Mouse (Mus musculus) CH12.LX (cell line): ENCODE data around the gene Bloc1s1. TPM values are rescaled to one million over a fixed set of nuclear protein-coding genes. Genes with fewer than 3 reads are reported as not detected.

Experiments
- DNase-seq: peaks from one replicate; pipeline ENCODE4 v3.0.0-alpha.2; 2013; ENCODE audit errors: extremely low read depth
- H3K27ac ChIP-seq: 2 replicates; pipeline ENCODE4 v1.5.1; 2012; ENCODE audit warnings: low read depth, mild to moderate bottlenecking, control low read depth, moderate library complexity; ENCODE audit not compliant: insufficient read depth
- H3K27me3 ChIP-seq: replicated peaks from 2 replicates; pipeline ENCODE3; 2012; ENCODE audit warnings: inconsistent platforms
- H3K36me3 ChIP-seq, 2 experiments: replicated peaks in 1 of 2; 2 replicates each; pipeline versions ENCODE3 to v1.6.1; 2012; ENCODE audit warnings: inconsistent platforms in 1 of 2, low read length in 1 of 2, mild to moderate bottlenecking in 1 of 2, mixed read lengths in 1 of 2, moderate library complexity in 1 of 2; ENCODE audit not compliant: control insufficient read depth in 1 of 2, insufficient read depth in 1 of 2
- H3K4me1 ChIP-seq, 2 experiments: 2 replicates each; pipeline ENCODE4 v1.6.1; 2012; ENCODE audit warnings: inconsistent platforms in 1 of 2, moderate library complexity in 1 of 2; ENCODE audit not compliant: insufficient read depth in 2 of 2, control insufficient read depth in 1 of 2
- H3K4me2 ChIP-seq: 2 replicates; pipeline ENCODE4 v1.6.1; 2012; ENCODE audit warnings: low read depth, mild to moderate bottlenecking, control low read depth; ENCODE audit not compliant: poor library complexity, insufficient read depth, severe bottlenecking
- H3K4me3 ChIP-seq, 3 experiments: fragments of 150-350 bp in 1 of 3; sonication (generic) in 1 of 3; replicated peaks in 1 of 3; 2 replicates each; pipeline versions ENCODE3 to v1.5.1; 2011 to 2012; ENCODE audit warnings: low read depth in 2 of 3, low read length in 2 of 3, mild to moderate bottlenecking in 2 of 3, moderate library complexity in 2 of 3, control low read depth in 1 of 3, improper control_type of control experiment in 1 of 3, inconsistent platforms in 1 of 3, mixed read lengths in 1 of 3; ENCODE audit not compliant: poor library complexity in 1 of 3
- H3K79me2 ChIP-seq: replicated peaks from 2 replicates; pipeline ENCODE4 v1.6.1; 2012; ENCODE audit warnings: mild to moderate bottlenecking, moderate library complexity; ENCODE audit not compliant: control insufficient read depth, poor library complexity, insufficient read depth, severe bottlenecking; ENCODE audit errors: extremely low read depth
- H3K9ac ChIP-seq: 2 replicates; pipeline ENCODE4 v1.6.1; 2012; ENCODE audit warnings: low read depth, mild to moderate bottlenecking, control low read depth, moderate library complexity; ENCODE audit not compliant: insufficient read depth
- H3K9me3 ChIP-seq: replicated peaks from 2 replicates; pipeline ENCODE3; 2012; ENCODE audit warnings: low read length, inconsistent platforms, mixed read lengths
- CHD1 ChIP-seq: IDR thresholded peaks from 2 replicates; pipeline ENCODE4 v1.6.1; 2012; ENCODE audit warnings: low read depth, low read length, improper control_type of control experiment, inconsistent platforms
- CHD2 ChIP-seq: IDR thresholded peaks from 2 replicates; pipeline ENCODE4 v1.6.1; 2011; ENCODE audit warnings: low read length, improper control_type of control experiment
- CTCF ChIP-seq, 2 experiments: IDR thresholded peaks in 1 of 2; conservative IDR thresholded peaks in 1 of 2; 2 replicates each; pipeline ENCODE4 v1.5.1; 2011 to 2012; ENCODE audit warnings: low read depth in 2 of 2, low read length in 2 of 2, improper control_type of control experiment in 1 of 2, inconsistent platforms in 1 of 2, mild to moderate bottlenecking in 1 of 2, moderate library complexity in 1 of 2
- GABPA ChIP-seq: IDR thresholded peaks from 2 replicates; pipeline ENCODE4 v1.6.1; 2012; ENCODE audit warnings: low read depth, low read length, improper control_type of control experiment, inconsistent platforms; ENCODE audit not compliant: insufficient replicate concordance
- MAX ChIP-seq: IDR thresholded peaks from 2 replicates; pipeline ENCODE4 v1.6.1; 2011; ENCODE audit warnings: low read length, improper control_type of control experiment
- PAX5 ChIP-seq: IDR thresholded peaks from 2 replicates; pipeline ENCODE4 v1.6.1; 2012; ENCODE audit warnings: low read length, inconsistent platforms, mixed read lengths
- POLR2AphosphoS2 ChIP-seq: IDR thresholded peaks from 2 replicates; pipeline ENCODE4 v1.6.1; 2011; ENCODE audit warnings: low read depth, low read length, improper control_type of control experiment
- RAD21 ChIP-seq: IDR thresholded peaks from 2 replicates; pipeline ENCODE4 v1.6.1; 2011; ENCODE audit warnings: low read depth, mild to moderate bottlenecking, low read length, improper control_type of control experiment, moderate library complexity
- RCOR1 ChIP-seq: conservative IDR thresholded peaks from 2 replicates; pipeline ENCODE4 v1.6.1; 2012; ENCODE audit warnings: low read depth, mild to moderate bottlenecking, inconsistent platforms, low read length, improper control_type of control experiment
- SIN3A ChIP-seq: IDR thresholded peaks from 2 replicates; pipeline ENCODE4 v1.6.1; 2012; ENCODE audit warnings: low read length, improper control_type of control experiment, inconsistent platforms
- SMC3 ChIP-seq: IDR thresholded peaks from 2 replicates; pipeline ENCODE4 v1.6.1; 2011; ENCODE audit warnings: low read depth, low read length, improper control_type of control experiment
- UBTF ChIP-seq: IDR thresholded peaks from 2 replicates; pipeline ENCODE4 v1.6.1; 2012; ENCODE audit warnings: low read depth, mild to moderate bottlenecking, inconsistent platforms, low read length, improper control_type of control experiment, moderate library complexity
- USF1 ChIP-seq: IDR thresholded peaks from 2 replicates; pipeline ENCODE4 v1.6.1; 2014; ENCODE audit warnings: low read depth, mild to moderate bottlenecking, inconsistent platforms, low read length, improper control_type of control experiment
- USF2 ChIP-seq: conservative IDR thresholded peaks from 2 replicates; pipeline ENCODE4 v1.6.1; 2011; ENCODE audit warnings: low read depth, low read length, improper control_type of control experiment
- ZKSCAN1 ChIP-seq: IDR thresholded peaks from 2 replicates; pipeline ENCODE4 v1.6.1; 2012; ENCODE audit warnings: low read depth, inconsistent platforms, low read length, improper control_type of control experiment, borderline replicate concordance
- ZMIZ1 ChIP-seq: IDR thresholded peaks from 2 replicates; pipeline ENCODE4 v1.6.1; 2012; ENCODE audit warnings: low read depth, mild to moderate bottlenecking, inconsistent platforms, low read length, improper control_type of control experiment
- dilution Hi-C: fragments of 300-500 bp; cut with MboI; formaldehyde crosslinking; loops from 2 replicates; pipeline ENCODE4 v1.14.3; 2020; ENCODE audit warnings: low sequenced_read_pairs; ENCODE audit not compliant: extremely low pct_unique_long_range_greater_than_20kb, extremely low pct_ligation_motif_present
- in situ Hi-C: fragments of 300-500 bp; cut with MboI; formaldehyde crosslinking; loops from 3 replicates; pipeline ENCODE4 v1.14.3; 2019; ENCODE audit warnings: low sequenced_read_pairs, low pct_ligation_motif_present, low pct_unique_long_range_greater_than_20kb, mixed read lengths
- polyA plus RNA-seq: library from polyadenylated mRNA; unstranded; fragments of >175 nt; gene quantifications from 2 replicates; pipeline ENCODE4 v1.2.1, GENCODE M21; 2012; ENCODE audit warnings: low read depth; ENCODE audit not compliant: insufficient read length
- total RNA-seq, 2 experiments: library from RNA; depleted of rRNA; stranded (reverse); fragments of 300-350 nt in 1 of 2; fragments of >200 nt in 1 of 2; gene quantifications; 2 replicates each; pipeline ENCODE4 v1.2.3; 2012 to 2014

The Bloc1s1 gene
- total and polyA plus RNA-seq, 3 experiments: 34.1 to 74.4 (median 37.1) TPM

DNA sequence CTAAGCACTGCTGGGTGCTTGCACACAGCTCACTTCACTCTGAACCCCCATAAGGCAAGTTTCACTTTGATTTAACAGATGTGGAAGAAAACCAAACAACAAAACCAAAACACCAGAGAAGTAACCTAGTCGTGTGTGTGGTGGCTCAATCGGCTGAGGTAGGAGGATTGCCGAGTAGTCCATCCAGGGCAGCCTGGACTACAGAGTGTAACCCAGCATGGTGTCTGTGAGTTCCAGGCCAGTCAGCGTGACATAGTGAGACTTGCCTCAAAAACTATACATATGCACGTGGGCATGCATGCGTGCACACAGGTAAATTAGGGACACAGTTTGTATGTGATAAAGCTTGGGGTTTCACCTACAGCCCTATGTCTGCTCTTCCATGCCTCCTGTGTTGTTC is 6.4 kb downstream of the Bloc1s1 start:
- peaks cover 10 to 14% of the 10 kb centered on the region in 2 experiments for H3K4me1 ChIP-seq
- H3K36me3 ChIP-seq: peaks cover 11 to 48% of the 10 kb centered on the region in 2 experiments
- TF ChIP-seq USF2: no peak
- TF ChIP-seq, all 38 proteins: peak for 0
- Histone ChIP-seq H3K9me3 (no peaks in the 10 kb centered on the region), H3K9ac (no peak overlapping the region), H3K27me3 (peaks cover 2% of the 10 kb centered on the region), H3K4me2 (no peak overlapping the region), H3K27ac (no peak overlapping the region), H3K4me3 (no peak overlapping the region), H3K79me2 (no peaks in the 10 kb centered on the region)
- DNase-seq: no peak
- in situ Hi-C loops: no loop called here
- dilution Hi-C loops: no loop called here

DNA sequence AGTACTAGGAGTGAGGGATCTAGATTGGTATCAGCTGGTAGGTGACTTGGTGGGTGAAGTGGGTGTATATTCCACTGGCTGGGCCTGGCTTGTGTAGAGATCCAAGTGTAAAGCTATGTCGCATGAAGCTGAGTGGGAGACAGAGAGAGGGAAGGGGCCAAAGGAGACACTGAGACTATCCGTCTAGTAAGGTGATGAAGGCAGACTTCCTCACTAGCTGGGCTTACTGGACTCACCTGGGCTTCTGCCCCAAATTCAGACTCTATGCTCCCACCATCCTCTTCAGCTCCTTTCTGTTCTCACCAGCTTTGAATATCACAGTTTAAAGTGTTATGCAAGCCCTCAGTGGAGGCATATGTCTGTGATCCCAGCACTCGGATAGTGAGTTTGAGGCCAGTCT is 7.2 kb downstream of the Bloc1s1 start:
- Histone ChIP-seq H3K9ac (no peak overlapping the region), H3K27ac (no peak overlapping the region), H3K4me2 (no peak overlapping the region), H3K4me1 (peaks cover 3 to 8% of the 10 kb centered on the region in 2 experiments; a peak in 2 of 4 replicates), H3K79me2 (no peaks in the 10 kb centered on the region), H3K4me3 (no peak overlapping the region), H3K9me3 (no peaks in the 10 kb centered on the region), H3K36me3 (peaks cover 11 to 48% of the 10 kb centered on the region in 2 experiments), H3K27me3 (peaks cover 2% of the 10 kb centered on the region)
- DNase-seq: no peak
- TF ChIP-seq SMC3 (no peak), UBTF (no peak), USF1 (no peak), GABPA (no peak), SIN3A (no peak), MAX (no peak), CHD2 (no peak), PAX5 (no peak), ZKSCAN1 (no peak), RAD21 (no peak), POLR2AphosphoS2 (no peak), RCOR1 (no peak), CHD1 (no peak)
- in situ Hi-C loops (no loop called here), dilution Hi-C loops (no loop called here)

DNA sequence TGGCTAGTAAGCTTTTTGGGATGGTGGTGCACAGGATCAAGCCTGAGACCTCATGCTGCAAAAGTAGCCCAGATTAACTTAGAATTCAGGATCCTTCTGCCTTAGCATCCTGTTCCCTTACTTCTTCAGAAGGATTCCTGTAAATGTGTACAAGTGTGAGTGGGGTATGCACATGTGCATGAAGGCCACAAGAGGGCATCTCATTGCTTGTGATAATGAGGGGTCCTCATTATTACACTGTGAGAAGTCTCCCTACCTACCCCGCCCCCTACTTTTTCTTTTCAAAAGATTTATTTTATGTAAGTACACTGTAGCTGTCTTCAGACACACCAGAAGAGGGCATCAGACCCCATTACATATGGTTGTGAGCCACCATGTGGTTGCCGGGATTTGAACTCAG is 8.3 kb downstream of the Bloc1s1 start:
- peak; percentile 6 to 42; a peak in 2 of 4 replicates for TF ChIP-seq CTCF (conservative IDR thresholded peaks at IDR 0.05 in 1 of 2, IDR thresholded peaks at IDR 0.05 in 1 of 2; ENCODE audit: low read depth in 2 of 2, low read length in 2 of 2)
- no peak for TF ChIP-seq ZMIZ1
- DNase-seq: no peak
- Histone ChIP-seq H3K27ac (no peak overlapping the region), H3K27me3 (peaks cover 2% of the 10 kb centered on the region), H3K36me3 (peaks cover 11 to 41% of the 10 kb centered on the region in 2 experiments), H3K4me2 (no peak overlapping the region), H3K4me1 (0 out of 4 replicates have a peak, but pooled peaks cover 0 to 3% of the 10 kb centered on the region in 2 experiments), H3K9me3 (no peaks in the 10 kb centered on the region), H3K4me3 (no peak overlapping the region), H3K9ac (no peak overlapping the region), H3K79me2 (no peaks in the 10 kb centered on the region)
- in situ Hi-C loops: no loop called here
- dilution Hi-C loops: no loop called here
